Mouse (Mus musculus): ENCODE results near the gene Cldn7. TPM values are rescaled to one million over a fixed set of nuclear protein-coding genes. Genes with fewer than 3 reads are reported as not detected.

The Cldn7 gene
- polyA plus RNA-seq, 1 experiment from 2014 or later, result 4.4 TPM

- no peak for ATAC-seq
- H3K4me3 ChIP-seq (ENCODE audit: low read depth, low read length), result no peak overlapping the region
- H3K4me1 ChIP-seq (ENCODE audit: insufficient read depth), result peaks cover 17% of the 10 kb centered on the region
- no peak overlapping the region for H3K9ac ChIP-seq (replicated peaks)
- H3K27me3 ChIP-seq (ENCODE audit: insufficient read depth, low read length), result no peaks in the 10 kb centered on the region
- no peak for TF ChIP-seq CTCF (IDR thresholded peaks at IDR 0.05; ENCODE audit: low read depth)
- TF ChIP-seq EP300 (IDR thresholded peaks at IDR 0.05; ENCODE audit: low read depth), result no peak
- no peak overlapping the region for H3K4me2 ChIP-seq (ENCODE audit: low read depth, low read length)
- H3K36me3 ChIP-seq (replicated peaks; ENCODE audit: insufficient read depth, low read length), result peaks cover 44% of the 10 kb centered on the region
- H3K27ac ChIP-seq (ENCODE audit: low read depth), result no peak overlapping the region
- no peak for DNase-seq
- WGBS (ENCODE audit: insufficient replicate concordance), result 84% methylated on average over 8 of the region's 8 CpGs
- H3K9me3 ChIP-seq (ENCODE audit: low read length), result no peaks in the 10 kb centered on the region
Observed at GRCm38 (mm10) chr11:69984431-69984830, 19.9 kb downstream of the Cldn7 start.

GRCm38 (mm10) chr11:69989949-69990348 lies 25.4 kb downstream of the Cldn7 start:
- TF ChIP-seq EP300 (IDR thresholded peaks at IDR 0.05; ENCODE audit: low read depth) (no peak), CTCF (IDR thresholded peaks at IDR 0.05; ENCODE audit: low read depth) (no peak)
- Histone ChIP-seq H3K36me3 (replicated peaks; ENCODE audit: insufficient read depth, low read length) (peaks cover 54% of the 10 kb centered on the region), H3K9me3 (ENCODE audit: low read length) (no peaks in the 10 kb centered on the region), H3K9ac (replicated peaks) (no peak overlapping the region), H3K4me1 (ENCODE audit: insufficient read depth) (peaks cover 20% of the 10 kb centered on the region), H3K4me3 (ENCODE audit: low read depth, low read length) (no peak overlapping the region), H3K27me3 (ENCODE audit: insufficient read depth, low read length) (no peaks in the 10 kb centered on the region), H3K27ac (ENCODE audit: low read depth) (peak overlapping the region; percentile 84), H3K4me2 (ENCODE audit: low read depth, low read length) (no peak overlapping the region)
- no peak for DNase-seq
- 95% methylated on average over 7 of the region's 8 CpGs for whole genome bisulfite sequencing (ENCODE audit: insufficient replicate concordance)
- ATAC-seq, result no peak

- Histone ChIP-seq H3K9me3 (ENCODE audit: low read length) (no peaks in the 10 kb centered on the region), H3K27me3 (ENCODE audit: insufficient read depth, low read length) (no peaks in the 10 kb centered on the region), H3K4me2 (ENCODE audit: low read depth, low read length) (peak within 1 kb of the TSS; percentile 70), H3K9ac (replicated peaks) (peak within 1 kb of the TSS; percentile 86), H3K27ac (ENCODE audit: low read depth) (peak within 1 kb of the TSS; percentile 84), H3K4me3 (ENCODE audit: low read depth, low read length) (peak within 1 kb of the TSS; percentile 79), H3K4me1 (ENCODE audit: insufficient read depth) (peaks cover 22% of the 10 kb centered on the region), H3K36me3 (replicated peaks; ENCODE audit: insufficient read depth, low read length) (peaks cover 48% of the 10 kb centered on the region)
- peak; percentile 79 for ATAC-seq
- TF ChIP-seq CTCF (IDR thresholded peaks at IDR 0.05; ENCODE audit: low read depth), result peak; percentile 15; the same call in 1 of the 2 replicates
- TF ChIP-seq EP300 (IDR thresholded peaks at IDR 0.05; ENCODE audit: low read depth), result peak; percentile 80
- DNase-seq, result peak; percentile 97
- under 1% methylated on average over 38 of the region's 40 CpGs for WGBS (ENCODE audit: insufficient replicate concordance)
Observed at GRCm38 (mm10) chr11:69990850-69991691, 26.5 kb downstream of the Cldn7 start, which contains the start of gene Gabarap. Gabarap (plus strand) TSS chr11:69991143.

GRCm38 (mm10) chr11:69991711-69992110 lies 27.1 kb downstream of the Cldn7 start:
- Histone ChIP-seq H3K27me3 (ENCODE audit: insufficient read depth, low read length) (no peaks in the 10 kb centered on the region), H3K36me3 (replicated peaks; ENCODE audit: insufficient read depth, low read length) (peaks cover 44% of the 10 kb centered on the region)
- DNase-seq, result no peak

GRCm38 (mm10) chr11:69992396-69992795 lies 27.8 kb downstream of the Cldn7 start:
- H3K4me1 ChIP-seq (ENCODE audit: insufficient read depth), result peaks cover 24% of the 10 kb centered on the region
- TF ChIP-seq CTCF (IDR thresholded peaks at IDR 0.05; ENCODE audit: low read depth) (no peak), EP300 (IDR thresholded peaks at IDR 0.05; ENCODE audit: low read depth) (no peak)
- H3K27me3 ChIP-seq (ENCODE audit: insufficient read depth, low read length), result no peaks in the 10 kb centered on the region
- ATAC-seq, result no peak
- DNase-seq, result no peak
- H3K4me3 ChIP-seq (ENCODE audit: low read depth, low read length), result peak overlapping the region; percentile 79
- peaks cover 43% of the 10 kb centered on the region for H3K36me3 ChIP-seq (replicated peaks; ENCODE audit: insufficient read depth, low read length)
- WGBS (ENCODE audit: insufficient replicate concordance), result 60% methylated on average over 10 of the region's 10 CpGs
- H3K9ac ChIP-seq (replicated peaks), result peak overlapping the region; percentile 86
- H3K9me3 ChIP-seq (ENCODE audit: low read length), result no peaks in the 10 kb centered on the region
- peak overlapping the region; percentile 84 for H3K27ac ChIP-seq (ENCODE audit: low read depth)
- H3K4me2 ChIP-seq (ENCODE audit: low read depth, low read length), result peak overlapping the region; percentile 70

More at GRCm38 (mm10) chr11:69991711-69992110, 27.1 kb downstream of the Cldn7 start:
- H3K27ac ChIP-seq (ENCODE audit: low read depth), result peak overlapping the region; percentile 84
- peak overlapping the region; percentile 70 for H3K4me2 ChIP-seq (ENCODE audit: low read depth, low read length)
- TF ChIP-seq CTCF (IDR thresholded peaks at IDR 0.05; ENCODE audit: low read depth) (no peak), EP300 (IDR thresholded peaks at IDR 0.05; ENCODE audit: low read depth) (no peak)
- H3K9me3 ChIP-seq (ENCODE audit: low read length), result no peaks in the 10 kb centered on the region
- H3K9ac ChIP-seq (replicated peaks), result peak overlapping the region; percentile 86
- 0% methylated on average over 15 of the region's 15 CpGs for WGBS (ENCODE audit: insufficient replicate concordance)
- H3K4me1 ChIP-seq (ENCODE audit: insufficient read depth), result peaks cover 22% of the 10 kb centered on the region
- peak; percentile 13; the same call in 1 of the 2 replicates for ATAC-seq
- H3K4me3 ChIP-seq (ENCODE audit: low read depth, low read length), result peak overlapping the region; percentile 79

- ATAC-seq, result no peak
- peak overlapping the region; percentile 70 for H3K4me2 ChIP-seq (ENCODE audit: low read depth, low read length)
- no peaks in the 10 kb centered on the region for H3K9me3 ChIP-seq (ENCODE audit: low read length)
- no peaks in the 10 kb centered on the region for H3K27me3 ChIP-seq (ENCODE audit: insufficient read depth, low read length)
- peaks cover 40% of the 10 kb centered on the region for H3K36me3 ChIP-seq (replicated peaks; ENCODE audit: insufficient read depth, low read length)
- TF ChIP-seq CTCF (IDR thresholded peaks at IDR 0.05; ENCODE audit: low read depth) (no peak), EP300 (IDR thresholded peaks at IDR 0.05; ENCODE audit: low read depth) (no peak)
- 0 out of 2 replicates have a peak overlapping the region, but pooled peaks have one; percentile 84 for H3K27ac ChIP-seq (ENCODE audit: low read depth)
- H3K4me1 ChIP-seq (ENCODE audit: insufficient read depth), result peaks cover 29% of the 10 kb centered on the region
- DNase-seq, result no peak
- WGBS (ENCODE audit: insufficient replicate concordance), result 79% methylated on average over 3 of the region's 3 CpGs
- H3K9ac ChIP-seq (replicated peaks), result peak overlapping the region; percentile 86
- H3K4me3 ChIP-seq (ENCODE audit: low read depth, low read length), result peak overlapping the region; percentile 79
Observed at GRCm38 (mm10) chr11:69992932-69993331, 28.4 kb downstream of the Cldn7 start.

Data from liver, postnatal 0 days (tissue).